Mouse (Mus musculus) thymus, postnatal 36 days (tissue): ENCODE measurements at regions not wholly inside any gene's neighbourhood (a gene's known extent, or its start where the extent isn't known, plus 50 kb on each side); places are given as distances from the start of the nearest gene placed in this dataset.

ENCODE experiments used
- DNase-seq, 2 experiments: peaks; one replicate each; pipeline ENCODE4 v3.0.0; 2022; ENCODE audit warnings: mixed read lengths in 2 of 2

DNA sequence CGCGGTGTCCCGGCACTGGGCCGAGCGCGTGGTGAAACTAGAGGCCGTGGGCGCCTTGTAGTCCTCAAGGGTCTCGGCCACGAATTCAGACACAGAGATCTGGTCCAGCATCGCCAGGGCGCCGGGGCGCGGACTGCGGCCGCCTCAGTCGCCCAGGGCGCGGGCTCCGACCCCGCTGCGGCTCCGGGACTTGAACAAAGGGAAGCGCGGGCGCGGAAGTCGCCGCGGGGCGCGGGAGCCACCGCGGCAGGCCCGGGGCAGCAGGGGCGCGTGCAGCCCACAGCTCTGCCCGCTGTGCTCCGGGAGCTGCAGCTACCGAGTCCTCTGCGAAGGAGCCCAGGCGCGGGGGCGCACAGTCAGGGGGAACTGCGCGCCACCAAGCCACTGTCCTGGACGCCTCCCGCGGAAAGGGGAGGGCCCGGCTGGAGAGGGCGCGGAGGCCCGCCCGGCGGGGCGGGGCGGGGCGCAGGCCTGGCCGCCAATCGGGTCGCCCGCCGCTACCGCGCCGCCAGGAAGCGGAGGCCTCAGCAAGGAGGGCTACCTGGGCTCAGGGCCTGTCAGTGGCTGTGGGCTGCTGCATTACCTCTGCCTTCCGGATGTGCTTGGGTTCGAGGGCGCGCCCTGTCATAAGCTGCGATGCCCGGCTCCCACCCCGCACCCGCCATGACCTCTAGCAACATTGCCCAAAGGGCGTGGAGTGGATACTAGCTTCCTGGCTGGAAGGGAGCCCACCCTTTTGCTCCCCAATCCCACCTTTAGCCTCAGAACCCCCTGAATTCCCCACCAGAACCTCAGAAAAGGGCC lies 155.2 kb upstream of the 9030624G23Rik start:
- DNase-seq: peak; percentile 20 to 41
